Comparison of ENCODE assay signal across 15 mouse cellular contexts in the genomic region with DNA sequence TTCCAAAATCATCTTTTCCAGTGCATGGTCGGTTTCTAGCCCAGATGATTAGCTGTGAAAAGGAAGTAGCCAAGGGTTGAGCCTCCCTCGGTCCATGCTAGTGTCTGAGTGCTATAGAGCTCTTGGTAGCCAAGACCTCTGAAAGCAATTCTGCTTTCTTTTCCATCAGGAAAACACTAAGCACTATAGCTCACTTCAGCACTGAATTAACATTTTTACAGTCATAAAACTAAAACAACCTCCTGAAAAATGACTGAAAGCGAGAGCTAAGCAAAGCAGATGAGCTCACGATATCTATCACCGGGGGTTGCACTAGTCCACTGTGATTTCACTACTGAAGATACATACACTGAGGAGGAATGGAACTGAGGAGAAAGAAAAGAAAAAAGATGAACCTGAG. TPM values are rescaled to one million over a fixed set of nuclear protein-coding genes. Genes with fewer than 3 reads are reported as not detected.
A peak's percentile ranks its signal among the peaks of the same experiment; 100 is the strongest.
DNase-seq lines count a peak whose midpoint lies in the region; ATAC-seq lines count a peak whose summit lies in the region.
"Had no signal": no experiment of that assay in that cellular context is flagged by ENCODE, and none has a peak within 500 bp of the region (broad histone marks: within the 10 kb centered on the region; RNA-seq: fewer than 3 reads in every experiment).

No protein-coding gene starts in this region.

- H3K36me3 ChIP-seq in neural tube, embryonic 11.5 days (ENCODE audit: control insufficient read depth, insufficient read depth, low read length) = no peaks in the 10 kb centered on the region
- no peaks in the 10 kb centered on the region for H3K36me3 ChIP-seq in hindbrain, embryonic 11.5 days (ENCODE audit: control insufficient read depth, insufficient read depth, low read length)
- H3K36me3 ChIP-seq in midbrain, embryonic 13.5 days = no peaks in the 10 kb centered on the region
- H3K36me3 ChIP-seq: heart, embryonic 15.5 days; liver, embryonic 13.5 days had no signal

- H3K4me2 ChIP-seq in neural tube, embryonic 11.5 days (ENCODE audit: low read depth) = peak overlapping the region; percentile 63
- H3K4me2 ChIP-seq in hindbrain, embryonic 11.5 days (replicated peaks; ENCODE audit: low read depth, low read length) = peak overlapping the region; percentile 46
- peak overlapping the region; percentile 60 for H3K4me2 ChIP-seq in midbrain, embryonic 13.5 days (replicated peaks)
- H3K4me2 ChIP-seq: heart, embryonic 15.5 days; liver, embryonic 13.5 days had no signal

- peak overlapping the region; percentile 50; the same call in 1 of the 2 replicates for H3K27ac ChIP-seq in neural tube, embryonic 11.5 days (ENCODE audit: low read depth, low read length)
- H3K27ac ChIP-seq in hindbrain, embryonic 11.5 days (ENCODE audit: low read depth, low read length) = peak overlapping the region; percentile 48; the same call in 1 of the 2 replicates
- peak overlapping the region; percentile 100 for H3K27ac ChIP-seq in midbrain, embryonic 13.5 days
- H3K27ac ChIP-seq: heart, embryonic 15.5 days; kidney, postnatal 0 days; liver, embryonic 13.5 days had no signal

- no peaks in the 10 kb centered on the region for H3K27me3 ChIP-seq in neural tube, embryonic 11.5 days (ENCODE audit: control insufficient read depth, insufficient read depth, low read length)
- H3K27me3 ChIP-seq in hindbrain, embryonic 11.5 days (ENCODE audit: control insufficient read depth, insufficient read depth, low read length) = no peaks in the 10 kb centered on the region
- no peaks in the 10 kb centered on the region for H3K27me3 ChIP-seq in midbrain, embryonic 13.5 days

- H3K9me3 ChIP-seq in neural tube, embryonic 11.5 days (ENCODE audit: control insufficient read depth, low read length) = no peaks in the 10 kb centered on the region
- H3K9me3 ChIP-seq in hindbrain, embryonic 11.5 days (ENCODE audit: control insufficient read depth, low read length) = no peaks in the 10 kb centered on the region
- no peaks in the 10 kb centered on the region for H3K9me3 ChIP-seq in midbrain, embryonic 13.5 days
- H3K9me3 ChIP-seq: heart, embryonic 15.5 days; liver, embryonic 13.5 days had no signal

- H3K4me3 ChIP-seq in neural tube, embryonic 11.5 days (ENCODE audit: low read depth, low read length) = peak overlapping the region; percentile 83
- H3K4me3 ChIP-seq in hindbrain, embryonic 11.5 days (ENCODE audit: low read depth, low read length) = peak overlapping the region; percentile 85
- H3K4me3 ChIP-seq in midbrain, embryonic 13.5 days (replicated peaks) = peak overlapping the region; percentile 82
- H3K4me3 ChIP-seq: heart, embryonic 15.5 days; liver, embryonic 13.5 days had no signal

- WGBS in neural tube, embryonic 11.5 days = 66% methylated on average over 5 of the region's 5 CpGs
- WGBS in hindbrain, embryonic 11.5 days = 59% methylated on average over 5 of the region's 5 CpGs
- WGBS in midbrain, embryonic 13.5 days = 33% methylated on average over 5 of the region's 5 CpGs

- peak overlapping the region; percentile 30 for H3K9ac ChIP-seq in neural tube, embryonic 11.5 days (ENCODE audit: low read length)
- H3K9ac ChIP-seq in hindbrain, embryonic 11.5 days (ENCODE audit: low read depth, low read length) = no peak overlapping the region
- peak overlapping the region; percentile 99 for H3K9ac ChIP-seq in midbrain, embryonic 13.5 days (replicated peaks)
- H3K9ac ChIP-seq: heart, embryonic 15.5 days; liver, embryonic 13.5 days had no signal

- no peak for DNase-seq in neural tube, embryonic 11.5 days (ENCODE audit: low spot score)
- DNase-seq in neural tube, embryonic 10.5 days (ENCODE audit: extremely low spot score, low spot score) = no peak
- DNase-seq in hindbrain, embryonic 11.5 days (ENCODE audit: low spot score) = peak; percentile 6
- DNase-seq in ovary, postnatal 36 days (ENCODE audit: low spot score) = no peak
- DNase-seq in ovary, postnatal 10 days (ENCODE audit: low spot score) = no peak
- no peak for DNase-seq in T-cell, adult 2 months (ENCODE audit: low spot score)
- DNase-seq: adrenal gland, postnatal 25 days; layer of hippocampus, adult 9-11 months; liver, embryonic 13.5 days had no signal

- H3K4me1 ChIP-seq in neural tube, embryonic 11.5 days (ENCODE audit: control insufficient read depth, insufficient read depth, low read length) = no peaks in the 10 kb centered on the region
- no peaks in the 10 kb centered on the region for H3K4me1 ChIP-seq in hindbrain, embryonic 11.5 days (replicated peaks; ENCODE audit: control insufficient read depth, insufficient read depth, low read length)
- H3K4me1 ChIP-seq in midbrain, embryonic 13.5 days (replicated peaks) = peaks cover 30% of the 10 kb centered on the region

- ATAC-seq in neural tube, embryonic 11.5 days (ENCODE audit: insufficient read depth, low FRiP score, low TSS enrichment) = no peak
- ATAC-seq in hindbrain, embryonic 11.5 days (ENCODE audit: low FRiP score) = no peak
- ATAC-seq in midbrain, embryonic 13.5 days = no peak
- ATAC-seq in erythroblast, adult 5-6 weeks (replicated peaks; ENCODE audit: low FRiP score, poor library complexity, severe bottlenecking) = no peak
- ATAC-seq: lung, postnatal 0 days had no signal

RNA-seq across cellular contexts. Expression of a gene that starts 3.0 kb away (rescaled TPM):
- 35.5 and 37.0 TPM in 2 replicates for polyA plus RNA-seq in neural tube, embryonic 11.5 days (2014; fragmentation: Nextera tagmentation; extraction: Ambion mirVana)
- polyA plus RNA-seq in hindbrain, embryonic 11.5 days (2014; fragmentation: Nextera tagmentation; extraction: Ambion mirVana) = 26.5 and 31.0 TPM in 2 replicates
- 85.6 and 102 TPM in 2 replicates for polyA plus RNA-seq in midbrain, embryonic 13.5 days (2015; fragmentation: Nextera tagmentation; extraction: Ambion mirVana)
- not detected in 2 replicates for total RNA-seq in erythroblast, adult 5-6 weeks (2015; ENCODE audit: low replicate concordance)
- total RNA-seq in erythroblast, adult 5-6 weeks (2017; ENCODE audit: low replicate concordance) = not detected in 2 replicates
- total RNA-seq: monocyte, adult 5-6 weeks had no signal

Comparison
In these comparisons a context has a peak if more than half of its experiments do, and no peak if none do; other contexts are left out.
1. H3K27ac ChIP-seq: peak in every context shown above with its lines; median percentile 100 in midbrain, embryonic 13.5 days; 50 in neural tube, embryonic 11.5 days; 48 in hindbrain, embryonic 11.5 days.